Mouse (Mus musculus) midbrain, embryonic 13.5 days (tissue): ENCODE measurements around the gene Rxrg. TPM values are rescaled to one million over a fixed set of nuclear protein-coding genes. Genes with fewer than 3 reads are reported as not detected.

Experiments
- polyA plus RNA-seq: library from polyadenylated mRNA; unstranded; fragments of >200 nt; fragmentation: Nextera tagmentation; extraction: Ambion mirVana; gene quantifications from 2 replicates; pipeline ENCODE4 v1.2.1, GENCODE M21; 2015

Gene Rxrg
- polyA plus RNA-seq, 1 experiment from 2014 or later, result 4.8 TPM

Other genes with a start within 250 kb of the Rxrg start
- gene Aldh9a1, start 248.4 kb upstream of the Rxrg start, polyA plus RNA-seq, result 27.9 and 28.1 TPM in 2 replicates
- gene Mgst3, start 204.5 kb upstream of the Rxrg start, polyA plus RNA-seq, result 80.2 and 83.6 TPM in 2 replicates
- gene Lrrc52, start 131.6 kb upstream of the Rxrg start, polyA plus RNA-seq, result 0.27 TPM in 1 of 2 replicates, not detected in the other
- 15.0 and 19.6 TPM in 2 replicates for gene Lmx1a, start 90.9 kb downstream of the Rxrg start, polyA plus RNA-seq